Mouse (Mus musculus): ENCODE data around the gene Lactb. TPM values are rescaled to one million over a fixed set of nuclear protein-coding genes. Genes with fewer than 3 reads are reported as not detected.

Lactb gene
- total RNA-seq, 2 experiments from 2014 or later, result 18.1 to 18.7 TPM

DNA sequence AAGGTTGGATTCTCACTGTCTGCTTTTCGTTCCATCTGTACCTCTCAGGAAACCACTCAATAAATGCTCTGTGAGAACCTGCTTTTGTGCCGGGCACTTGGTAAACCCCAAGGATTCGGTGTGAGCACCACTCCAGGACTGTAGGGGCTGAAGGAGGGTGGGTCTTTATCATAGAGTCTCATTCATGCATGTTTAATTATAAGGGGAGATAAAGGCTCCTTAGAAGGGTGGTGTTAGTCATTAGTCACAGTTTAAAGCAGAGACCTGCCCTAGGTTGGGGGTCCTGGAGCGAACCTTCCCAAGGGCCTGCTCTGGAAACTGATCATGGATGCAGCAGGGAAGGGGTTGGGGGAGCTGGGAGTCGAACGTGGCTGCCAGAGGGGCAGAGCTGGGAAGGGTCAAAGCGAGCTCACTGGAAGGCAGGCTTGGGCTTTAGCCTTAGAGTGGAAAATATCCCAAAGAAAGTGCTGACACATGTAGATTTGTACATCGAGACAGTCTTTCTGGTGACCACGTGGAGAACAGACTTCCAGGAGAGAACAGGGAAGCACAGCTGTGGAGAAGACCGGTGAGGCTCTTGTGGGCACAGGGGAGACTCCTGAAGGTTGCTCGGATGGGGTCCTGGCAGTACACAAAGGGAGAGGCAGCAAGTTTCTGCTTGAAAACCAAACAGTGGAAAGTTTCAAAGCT lies 13.1 kb upstream of the Lactb start:
- intact Hi-C loops (cut with DNase I), result no loop called here

DNA sequence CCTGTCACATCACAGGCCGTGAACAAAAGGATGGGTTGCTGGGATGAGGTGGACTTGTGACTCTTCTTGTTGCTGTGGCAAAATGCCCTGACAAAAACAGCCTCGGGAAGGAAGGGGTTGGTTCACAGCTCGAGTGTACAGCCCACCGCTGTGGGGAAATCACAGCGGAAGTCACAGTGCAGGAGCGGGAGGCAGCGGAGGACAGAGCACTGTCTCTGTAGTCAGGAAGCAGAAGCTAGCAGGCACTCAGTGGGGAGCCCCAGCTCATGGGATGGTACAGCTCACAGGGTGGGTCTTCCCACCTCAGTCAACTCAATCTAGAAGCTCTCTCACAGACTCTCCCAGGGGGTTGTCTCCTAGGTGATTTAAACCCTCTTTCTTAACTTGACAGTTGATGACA lies 10.1 kb upstream of the Lactb start:
- no peak for DNase-seq (ENCODE audit: low spot score in 2 of 2)
- intact Hi-C loops (cut with DNase I), result no loop called here

More for the DNA sequence above, 13.1 kb upstream of the Lactb start:
- DNase-seq (ENCODE audit: low spot score in 2 of 2), result no peak

DNA sequence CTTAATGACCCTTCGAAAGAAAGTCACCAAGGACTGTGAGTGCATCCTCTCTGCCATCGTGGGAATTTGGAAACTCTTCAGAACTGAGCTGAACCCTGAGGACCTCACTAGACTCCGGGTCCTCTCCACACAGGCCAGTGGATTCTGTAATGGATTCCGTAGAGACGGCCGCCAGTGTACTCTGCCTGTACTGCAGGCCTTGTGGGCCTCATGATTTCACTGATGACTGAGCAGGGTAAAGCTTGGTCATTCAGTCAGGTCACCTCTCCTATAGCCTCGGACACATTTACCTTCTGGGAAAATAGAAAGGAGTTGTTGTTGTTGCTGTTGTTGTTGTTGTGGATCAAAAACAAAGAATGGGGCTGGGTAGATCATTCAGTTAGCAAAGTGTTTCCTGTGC lies 6.8 kb upstream of the Lactb start:
- intact Hi-C loops (cut with DNase I), result no loop called here
- no peak for DNase-seq (ENCODE audit: low spot score in 2 of 2)

DNA sequence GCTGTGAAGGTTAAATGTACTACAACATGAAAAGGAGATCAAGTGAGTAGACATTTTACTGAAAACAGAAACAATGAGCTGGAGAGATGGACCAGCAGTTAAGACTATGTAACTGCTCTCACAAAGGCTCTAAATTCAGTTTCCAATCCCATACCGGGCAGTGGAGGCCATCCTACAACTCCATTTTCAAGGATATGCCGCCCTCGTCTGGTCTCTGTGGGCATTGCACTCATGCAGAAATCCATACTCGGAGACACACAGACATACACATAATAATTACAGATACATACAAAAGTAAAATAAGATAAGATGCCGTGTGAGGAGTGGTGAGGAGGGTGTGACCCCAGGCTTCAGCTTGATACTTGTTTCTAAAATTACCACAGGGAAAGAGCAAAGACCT lies 5.2 kb upstream of the Lactb start:
- DNase-seq (ENCODE audit: low spot score in 2 of 2), result peak; percentile 77 to 78
- intact Hi-C loops (cut with DNase I), result no loop called here

DNA sequence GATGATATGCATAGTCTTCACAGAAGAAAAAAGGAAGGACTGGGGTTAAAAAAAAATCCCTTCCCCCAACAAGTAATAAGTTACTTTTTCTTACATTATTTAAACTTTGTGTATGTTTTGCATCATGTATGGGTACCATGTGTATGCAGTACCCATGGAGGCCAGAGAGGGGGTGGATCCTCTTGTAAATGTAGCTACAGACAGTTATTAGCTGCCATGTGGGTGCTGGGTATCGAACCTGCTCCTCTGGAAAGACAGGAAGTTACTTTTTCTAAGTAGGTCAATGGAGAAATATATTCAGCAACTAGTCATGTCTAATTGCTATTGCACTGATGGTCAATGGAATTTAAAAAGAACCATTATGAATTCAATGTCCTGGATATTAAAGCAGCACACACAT lies 3.2 kb upstream of the Lactb start:
- DNase-seq (ENCODE audit: low spot score in 2 of 2), result no peak
- intact Hi-C loops (cut with DNase I), result loop anchor here (10.0 kb wide), 1 partner anchor 474 kb away; no protein-coding TSS in a partner anchor

DNA sequence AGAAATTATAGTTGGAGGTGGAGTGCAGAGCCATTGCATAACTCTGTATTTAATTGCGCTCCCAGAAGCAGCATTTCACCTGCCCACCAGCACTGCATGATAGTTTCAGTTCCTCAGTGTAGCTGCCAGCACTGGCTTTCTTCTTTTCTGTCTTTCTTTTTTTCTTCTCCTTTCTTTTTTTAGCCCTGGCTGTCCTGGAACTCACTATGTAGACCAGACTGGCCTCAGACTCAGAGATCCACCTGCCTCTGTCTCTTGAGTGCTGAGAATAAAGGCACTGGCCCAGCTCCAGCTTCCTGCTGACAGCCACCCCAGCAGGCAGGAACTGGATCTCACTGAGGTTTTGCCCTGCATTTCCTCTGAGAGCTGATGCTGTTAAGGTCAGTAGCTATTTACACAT lies 2.7 kb upstream of the Lactb start:
- peak in 1 of 2 experiments; percentile 35 for DNase-seq (ENCODE audit: low spot score in 2 of 2)
- intact Hi-C loops (cut with DNase I), result loop anchor here (10.0 kb wide), 1 partner anchor 473 kb away; no protein-coding TSS in a partner anchor

DNA sequence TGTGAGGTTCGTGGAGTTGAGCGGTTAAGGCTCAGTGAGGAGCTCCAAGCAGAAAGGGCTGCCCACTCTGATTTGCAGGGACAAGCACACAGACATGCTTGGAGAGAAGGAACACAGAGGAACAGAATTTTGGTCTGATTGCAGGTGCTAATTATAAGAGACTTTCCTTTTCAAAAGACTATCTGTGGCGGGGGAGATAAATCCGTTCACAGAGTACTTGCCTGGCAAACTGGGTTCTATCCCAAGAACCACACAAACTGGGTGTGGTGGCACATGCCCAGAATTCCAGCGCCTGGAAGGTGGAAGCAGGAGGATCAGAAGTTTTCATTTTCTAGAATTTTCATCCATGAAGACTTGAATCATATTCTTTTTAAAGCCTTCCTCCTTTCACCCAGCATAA lies 1.8 kb upstream of the Lactb start:
- no peak for DNase-seq (ENCODE audit: low spot score in 2 of 2)
- intact Hi-C loops (cut with DNase I), result loop anchor here (10.0 kb wide), 1 partner anchor 472 kb away; no protein-coding TSS in a partner anchor

DNA sequence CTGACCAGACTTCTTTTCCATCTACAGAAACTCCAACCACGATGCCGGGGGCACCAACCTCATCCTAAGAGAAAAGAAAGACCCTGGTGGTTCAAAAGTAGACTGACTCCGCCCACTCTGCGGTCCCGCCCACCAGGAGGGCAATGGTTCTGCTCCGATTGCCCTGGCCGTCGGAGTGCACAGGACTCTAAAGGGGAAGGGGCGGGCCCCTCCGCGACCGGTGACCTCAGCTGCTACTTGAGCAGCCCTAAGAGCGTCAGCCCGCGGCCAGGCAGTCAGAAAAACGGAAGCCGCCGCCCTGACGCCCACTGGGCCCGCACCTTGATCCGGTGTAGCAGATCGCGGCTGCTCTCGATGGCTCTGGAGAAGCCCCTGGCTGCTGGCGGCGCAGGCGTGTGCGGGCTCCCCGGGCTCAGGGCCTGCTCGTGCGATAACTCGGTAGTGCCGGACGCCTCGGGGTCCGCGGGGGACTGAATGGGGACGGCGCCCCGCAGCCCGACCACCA lies 511 bp downstream of the Lactb start:
- intact Hi-C loops (cut with DNase I), result loop anchor here (2.0 to 10.0 kb wide), 2 partner anchors 28 to 470 kb away; partner anchors contain the start of gene Rps27l
- peak; percentile 67 to 68 for DNase-seq (ENCODE audit: low spot score in 2 of 2)

DNA sequence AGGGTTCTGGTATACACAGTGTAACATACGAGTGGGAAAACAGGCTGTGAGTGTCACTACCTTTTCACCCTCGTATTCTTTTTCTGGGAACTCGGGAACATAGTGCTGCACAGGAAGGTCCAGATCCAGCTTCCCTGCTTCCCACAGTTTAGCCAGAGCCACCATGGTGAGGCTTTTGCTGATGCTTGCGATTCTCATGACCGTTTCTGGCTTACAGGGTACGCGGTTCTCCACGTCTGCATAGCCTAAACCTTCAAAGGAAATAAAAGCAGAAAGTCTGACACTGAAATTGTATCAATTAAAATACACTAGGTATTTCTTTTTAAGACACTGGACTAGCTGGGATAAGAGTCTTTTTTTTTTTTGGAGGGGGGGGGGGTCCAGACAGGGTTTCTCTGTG lies 4.2 kb downstream of the Lactb start:
- intact Hi-C loops (cut with DNase I), result loop anchor here (10.0 kb wide), 1 partner anchor 466 kb away; no protein-coding TSS in a partner anchor
- DNase-seq (ENCODE audit: low spot score in 2 of 2), result no peak

DNA sequence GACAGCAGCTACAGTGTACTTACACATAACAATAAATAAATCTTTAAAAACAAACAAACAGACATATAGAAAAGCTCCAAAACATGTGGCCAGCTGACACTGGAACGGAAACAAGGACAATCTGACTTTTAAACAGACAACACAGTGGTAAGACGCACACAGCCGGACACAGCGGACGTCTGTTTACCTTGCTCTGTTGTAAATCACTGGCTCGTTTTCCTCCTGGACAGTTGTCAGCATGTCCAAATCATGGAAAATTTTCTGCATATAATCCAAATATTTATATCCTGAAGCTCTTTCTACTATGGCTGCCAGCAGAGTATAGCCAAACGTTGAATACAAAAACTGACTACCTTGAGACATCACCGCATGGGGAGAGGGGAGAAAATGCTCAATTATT lies 7.8 kb downstream of the Lactb start:
- intact Hi-C loops (cut with DNase I), result no loop called here
- no peak for DNase-seq (ENCODE audit: low spot score in 2 of 2)

DNA sequence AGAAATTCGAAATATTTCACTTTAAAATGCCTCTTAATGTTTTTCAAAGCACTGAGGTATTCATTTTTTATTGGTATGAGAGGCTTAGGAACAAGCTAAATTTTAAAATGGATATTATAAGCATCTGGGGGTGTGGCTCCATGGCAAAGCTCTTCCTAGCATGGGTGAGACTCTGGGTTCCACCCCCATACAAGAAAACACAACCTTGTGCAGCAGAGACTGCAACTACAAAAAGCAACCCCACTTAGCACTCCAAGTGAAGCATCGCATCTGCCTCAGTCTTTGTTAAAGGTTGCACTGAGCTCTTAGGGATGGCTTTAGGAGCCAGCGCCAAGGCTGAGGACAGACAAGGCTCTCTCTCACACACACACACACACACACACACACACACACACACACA lies 13.8 kb downstream of the Lactb start:
- intact Hi-C loops (cut with DNase I), result no loop called here

DNA sequence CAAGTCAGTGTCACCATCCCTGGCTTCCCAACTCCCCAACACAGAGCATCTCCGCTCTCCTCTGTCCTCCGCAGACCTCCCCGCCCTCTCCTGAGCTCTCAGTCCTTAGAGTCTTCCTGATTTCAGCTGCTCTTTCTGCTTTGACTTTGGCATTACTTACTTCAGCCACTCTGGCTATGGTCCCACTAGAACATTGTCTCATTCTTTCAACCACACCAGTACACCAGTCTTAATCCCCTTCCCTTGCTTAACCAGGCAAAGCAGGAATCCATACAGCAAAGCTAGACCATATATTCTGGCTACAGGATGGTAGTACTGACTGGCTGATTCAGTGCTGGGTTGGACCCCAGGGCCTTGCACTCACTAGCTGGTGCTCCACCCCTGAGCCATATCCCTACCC lies 17.8 kb downstream of the Lactb start:
- intact Hi-C loops (cut with DNase I), result no loop called here
- no peak for DNase-seq (ENCODE audit: low spot score in 2 of 2)

More for the DNA sequence above, 13.8 kb downstream of the Lactb start:
- no peak for DNase-seq (ENCODE audit: low spot score in 2 of 2)

DNA sequence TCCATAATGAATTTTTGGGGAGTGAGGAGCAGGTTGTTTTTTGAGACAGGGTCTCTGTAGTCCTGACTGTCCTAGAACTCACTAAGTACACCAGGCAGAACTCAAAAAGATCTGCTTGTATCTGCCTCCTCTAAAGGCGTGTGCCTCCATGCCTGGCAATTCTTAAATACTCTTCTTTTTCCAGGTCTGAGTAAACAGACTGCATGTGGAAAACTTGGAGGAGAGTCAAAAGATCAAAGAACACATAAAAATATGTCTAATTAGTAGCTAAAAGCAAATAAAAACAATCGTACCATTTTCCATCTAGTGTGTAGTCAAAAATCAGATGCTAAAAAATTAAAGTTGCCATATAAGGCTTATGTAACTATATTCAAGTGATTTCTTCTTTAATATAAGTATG lies 22.4 kb downstream of the Lactb start:
- intact Hi-C loops (cut with DNase I), result no loop called here

DNA sequence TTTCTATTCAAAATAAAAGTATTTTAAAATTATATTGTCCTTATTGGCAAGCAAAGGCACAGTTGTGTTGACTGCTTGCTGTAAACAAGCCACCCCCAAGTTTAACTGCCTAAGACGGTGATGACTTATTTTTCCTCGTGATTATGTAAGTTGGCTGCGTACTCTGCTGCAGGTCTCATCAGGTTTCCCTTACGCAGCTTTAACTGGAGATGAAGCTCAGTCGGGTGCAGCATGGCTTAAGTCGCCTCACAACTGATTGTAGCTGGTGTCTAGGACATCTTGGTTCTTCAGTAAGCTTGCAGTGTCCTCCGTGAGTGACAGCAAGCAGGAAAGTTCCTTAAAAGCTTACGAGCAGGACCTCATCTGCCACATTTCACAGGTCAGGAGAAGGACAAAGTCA lies 23.0 kb downstream of the Lactb start:
- intact Hi-C loops (cut with DNase I), result no loop called here
- DNase-seq (ENCODE audit: low spot score in 2 of 2), result no peak

More for the DNA sequence above, 22.4 kb downstream of the Lactb start:
- DNase-seq (ENCODE audit: low spot score in 2 of 2), result no peak

DNA sequence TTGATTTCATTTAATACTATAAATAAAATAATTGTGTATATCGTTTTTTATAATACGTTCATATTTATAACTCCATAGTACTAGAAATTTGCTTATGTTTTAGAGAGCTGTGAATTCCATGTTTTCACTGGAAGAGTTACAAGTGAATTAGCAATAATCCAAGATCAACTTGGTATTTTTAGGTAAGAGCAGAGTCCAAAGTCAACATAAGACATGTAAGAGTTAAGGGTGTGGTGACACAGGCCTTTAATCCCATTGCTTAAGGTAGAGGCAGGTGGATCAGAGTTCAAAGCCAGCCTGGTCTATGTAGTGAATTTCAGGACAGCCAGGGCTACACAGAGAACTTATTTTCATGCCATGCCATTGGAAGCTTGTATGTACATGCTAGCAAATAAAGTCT lies 26.7 kb downstream of the Lactb start:
- no peak for DNase-seq (ENCODE audit: low spot score in 2 of 2)
- intact Hi-C loops (cut with DNase I), result no loop called here

DNA sequence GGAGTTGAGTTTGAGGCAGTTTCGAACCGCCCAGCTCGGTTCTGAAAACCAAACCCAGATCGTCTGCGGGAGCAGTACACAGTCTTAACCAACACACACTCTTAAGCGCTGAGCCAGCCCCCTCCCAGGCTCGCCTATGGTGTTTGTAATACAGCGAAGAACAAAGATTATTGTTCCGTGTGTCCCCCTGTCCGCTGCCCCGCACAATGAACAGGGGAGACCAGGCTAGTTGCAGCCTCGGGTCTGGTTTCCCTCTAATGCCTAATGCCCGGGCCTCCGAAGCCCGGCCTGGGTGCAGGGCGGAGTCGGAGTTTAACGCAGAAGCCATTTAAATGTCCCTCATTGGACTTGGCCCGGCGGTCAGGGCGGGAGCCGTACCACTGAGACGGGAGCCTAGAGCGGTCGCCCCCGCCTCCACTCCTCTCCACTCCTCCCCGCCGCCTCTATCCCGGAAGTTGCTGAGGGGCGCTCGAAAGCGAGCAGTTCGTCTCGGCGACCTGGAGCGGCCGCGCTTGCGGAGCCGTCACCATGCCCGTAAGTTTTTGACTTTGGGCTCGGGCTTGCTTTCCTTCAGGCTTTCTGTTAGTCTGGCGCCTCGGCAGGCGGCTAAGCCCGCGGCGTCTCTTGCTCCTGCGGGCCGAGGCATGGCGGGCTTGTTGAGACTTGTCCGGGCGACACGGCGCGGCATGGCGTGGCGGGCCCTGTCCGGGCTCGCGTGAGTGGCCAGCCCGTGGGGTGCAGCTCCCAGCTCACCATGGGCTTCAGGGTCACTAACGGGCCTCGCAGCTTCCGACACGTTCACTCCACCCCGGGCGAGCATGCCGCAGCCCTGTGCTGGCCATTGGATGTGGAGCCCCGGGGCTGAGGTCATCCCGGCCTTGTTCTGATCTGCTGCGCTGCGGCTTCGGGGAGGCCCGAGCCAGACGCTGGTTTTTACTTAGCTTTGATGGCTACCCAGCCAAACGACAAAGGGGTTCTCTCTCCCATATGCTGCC lies 29.3 kb downstream of the Lactb start, which contains the start of gene Rps27l:
Gene Rps27l, plus strand, starts transcription at position 440 of the 995 bp plus-strand sequence.
- intact Hi-C loops (cut with DNase I), result loop anchor here (2.0 kb wide), 1 partner anchor 29 kb away; the partner anchor contains the start of gene Lactb
- peak; percentile 89 to 90 for DNase-seq (ENCODE audit: low spot score in 2 of 2)

DNA sequence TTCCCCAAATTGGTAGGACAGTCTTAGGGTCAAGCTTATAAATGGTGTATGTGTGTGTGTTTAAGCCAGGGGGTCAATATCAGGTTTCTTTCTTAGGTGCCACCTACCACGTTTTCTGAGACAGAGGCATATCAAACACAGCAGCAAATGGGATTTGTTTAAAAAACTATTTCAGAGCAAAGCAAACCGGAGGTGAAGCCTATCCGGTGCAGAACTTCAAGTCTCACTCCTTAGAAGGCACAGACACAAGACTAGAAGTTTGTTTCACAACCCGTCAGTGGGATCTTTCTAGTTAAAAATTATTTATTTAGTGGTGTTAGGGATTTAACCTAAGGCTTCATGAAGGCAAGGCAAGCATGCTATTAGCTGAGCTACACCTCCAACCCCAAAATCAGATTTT lies 30.1 kb downstream of the Lactb start:
- DNase-seq (ENCODE audit: low spot score in 2 of 2), result no peak
- intact Hi-C loops (cut with DNase I), result no loop called here

DNA sequence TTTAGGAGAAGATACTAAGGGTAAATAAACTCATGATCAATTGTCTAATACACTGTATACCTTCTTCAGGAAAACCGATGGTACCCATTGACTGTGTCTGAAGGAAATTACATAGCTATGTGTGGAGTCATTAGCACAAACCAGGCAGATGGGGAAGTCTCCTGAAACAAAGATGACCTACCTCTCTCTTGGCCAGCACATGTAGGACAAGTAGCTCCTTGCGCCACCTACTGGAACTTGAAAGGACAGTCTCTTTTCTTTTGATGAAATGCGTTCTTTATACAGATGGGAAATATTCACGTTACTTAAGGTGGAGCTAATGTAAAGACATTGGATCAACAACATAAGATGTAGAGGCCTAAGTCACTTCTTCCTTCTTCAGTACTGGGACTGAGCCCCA lies 36.4 kb downstream of the Lactb start:
- intact Hi-C loops (cut with DNase I), result loop anchor here (2.0 to 5.0 kb wide), 2 partner anchors 104 to 292 kb away; partner anchors contain the start of gene Aph1c
- DNase-seq (ENCODE audit: low spot score in 2 of 2), result peak; percentile 56

DNA sequence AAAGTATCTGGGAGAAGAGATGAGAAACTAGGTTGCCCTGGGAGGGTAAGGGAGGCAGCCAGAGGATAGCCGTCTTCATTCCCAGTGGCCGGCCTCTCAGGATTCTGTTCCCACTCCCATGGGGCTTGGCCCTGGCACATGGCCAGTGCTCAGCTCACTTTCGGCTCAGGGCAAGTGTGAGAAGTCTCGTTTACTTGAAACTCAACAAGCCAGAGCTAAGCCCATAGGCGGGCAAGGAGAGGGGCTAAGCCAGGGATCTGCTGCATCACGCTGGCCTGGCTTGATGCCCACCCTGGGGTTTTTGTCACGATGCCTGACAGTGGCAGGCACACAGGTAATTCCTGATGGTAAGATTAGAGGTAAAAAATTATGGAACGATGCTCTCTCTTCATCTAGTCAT lies 37.8 kb downstream of the Lactb start:
- intact Hi-C loops (cut with DNase I), result loop anchor here (5.0 kb wide), 1 partner anchor 290 kb away; no protein-coding TSS in a partner anchor
- no peak for DNase-seq (ENCODE audit: low spot score in 2 of 2)

Data from left cerebral cortex, postnatal 14 days (tissue).